Mouse (Mus musculus): ENCODE data around the gene Gm10134. TPM values are rescaled to one million over a fixed set of nuclear protein-coding genes. Genes with fewer than 3 reads are reported as not detected.
A peak's percentile ranks its signal among the peaks of the same experiment; 100 is the strongest.
"Not testable (repeated sequence)": the region's sequence is repeated elsewhere in the genome, so short reads cannot be mapped to it uniquely, and the experiment has no call there.

The Gm10134 gene
- polyA plus RNA-seq (2015; fragmentation: Nextera tagmentation; extraction: Ambion mirVana) = 0.52 and 1.1 TPM in 2 replicates

DNA sequence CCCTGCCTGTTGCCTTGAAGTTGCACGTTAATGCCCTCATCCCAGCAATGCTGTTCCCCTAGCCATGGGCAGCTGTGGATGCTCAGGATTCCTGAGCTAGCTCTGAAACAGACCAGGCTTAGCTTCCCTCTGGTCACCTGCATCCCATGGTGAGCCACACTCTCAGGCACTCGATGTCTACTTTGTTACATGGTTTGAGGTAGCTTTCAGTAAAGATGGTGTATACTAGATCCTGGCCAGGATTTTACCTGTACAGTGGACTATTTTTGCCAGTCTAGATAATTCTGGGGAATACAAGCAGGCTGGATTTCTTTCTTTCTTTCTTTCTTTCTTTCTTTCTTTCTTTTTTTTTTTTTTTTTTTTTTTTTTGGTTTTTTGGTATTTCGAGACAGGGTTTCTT, at the start of gene Gm10134:
Gene Gm10134, plus strand, starts transcription at position 301 of the 400 bp plus-strand sequence.
- no peak within 1 kb of the TSS for H3K4me3 ChIP-seq (replicated peaks)
- H3K9me3 ChIP-seq (replicated peaks) = no peaks in the 10 kb centered on the region
- no peak within 1 kb of the TSS for H3K4me2 ChIP-seq
- ATAC-seq (ENCODE audit: low read depth) (no peak), DNase-seq (no peak)
- no peaks in the 10 kb centered on the region for H3K4me1 ChIP-seq (replicated peaks)
- no peak within 1 kb of the TSS for H3K27ac ChIP-seq
- no peak within 1 kb of the TSS for H3K9ac ChIP-seq
- WGBS (ENCODE audit: insufficient replicate concordance) = 61% methylated on average over 3 of the region's 3 CpGs
- peaks cover 6% of the 10 kb centered on the region for H3K27me3 ChIP-seq
- no peaks in the 10 kb centered on the region for H3K36me3 ChIP-seq

DNA sequence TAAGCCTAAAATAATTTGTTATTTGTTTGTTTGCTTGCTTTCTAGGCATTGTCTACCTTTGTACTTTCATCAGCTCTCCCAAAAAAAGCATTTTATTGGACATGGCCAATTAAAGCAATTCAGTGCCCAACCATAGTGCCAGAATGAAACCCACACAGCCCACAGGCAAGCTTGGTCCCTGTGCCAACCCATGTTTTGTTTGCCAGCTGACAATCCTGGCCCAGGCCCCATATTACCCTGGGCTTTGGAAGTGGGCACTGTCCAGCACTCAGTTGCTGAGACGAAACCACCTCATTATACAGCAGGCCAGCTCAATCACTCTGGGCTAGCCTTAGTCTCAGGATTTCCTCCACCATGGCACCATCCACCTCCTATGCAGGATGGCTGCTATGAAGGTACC, 49.3 kb upstream of the Gm10134 start:
- ATAC-seq (ENCODE audit: low read depth) (no peak), DNase-seq (no peak)
- Histone ChIP-seq H3K9ac (no peak overlapping the region), H3K4me2 (no peak overlapping the region), H3K4me1 (replicated peaks) (no peaks in the 10 kb centered on the region), H3K27me3 (no peaks in the 10 kb centered on the region; the same call in 1 of the 2 replicates), H3K9me3 (replicated peaks) (no peaks in the 10 kb centered on the region), H3K27ac (no peak overlapping the region), H3K4me3 (replicated peaks) (no peak overlapping the region), H3K36me3 (no peaks in the 10 kb centered on the region)
- 67% methylated on average over 1 of the region's 1 CpGs for WGBS (ENCODE audit: insufficient replicate concordance)

DNA sequence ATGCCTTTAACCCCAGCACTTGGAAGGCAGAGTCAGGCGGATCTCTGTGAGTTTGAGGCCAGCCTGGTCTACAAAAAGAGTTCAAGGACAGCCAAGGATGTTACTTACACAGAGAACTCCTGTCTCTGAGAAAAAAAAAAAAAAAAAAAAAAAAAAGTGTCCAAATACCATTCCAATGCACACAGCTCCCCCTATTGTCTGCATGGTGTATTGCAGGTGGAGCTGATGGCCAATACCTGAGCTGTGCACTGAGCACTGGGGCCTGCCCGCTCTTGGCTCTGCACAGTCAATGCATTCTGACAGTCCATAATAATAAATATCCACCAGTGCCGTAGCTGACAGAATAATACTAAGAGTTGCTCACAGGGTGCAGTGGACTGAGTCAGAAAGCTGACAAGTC, 42.0 kb upstream of the Gm10134 start:
- Histone ChIP-seq H3K4me1 (replicated peaks) (peaks cover 16% of the 10 kb centered on the region), H3K4me3 (replicated peaks) (no peak overlapping the region), H3K4me2 (no peak overlapping the region), H3K36me3 (peaks cover 2% of the 10 kb centered on the region), H3K9me3 (replicated peaks) (no peaks in the 10 kb centered on the region), H3K9ac (no peak overlapping the region), H3K27ac (no peak overlapping the region), H3K27me3 (peaks cover 27% of the 10 kb centered on the region)
- WGBS (ENCODE audit: insufficient replicate concordance) = 24% methylated on average over 3 of the region's 3 CpGs
- ATAC-seq (ENCODE audit: low read depth) = no peak
- DNase-seq = peak; percentile 55

DNA sequence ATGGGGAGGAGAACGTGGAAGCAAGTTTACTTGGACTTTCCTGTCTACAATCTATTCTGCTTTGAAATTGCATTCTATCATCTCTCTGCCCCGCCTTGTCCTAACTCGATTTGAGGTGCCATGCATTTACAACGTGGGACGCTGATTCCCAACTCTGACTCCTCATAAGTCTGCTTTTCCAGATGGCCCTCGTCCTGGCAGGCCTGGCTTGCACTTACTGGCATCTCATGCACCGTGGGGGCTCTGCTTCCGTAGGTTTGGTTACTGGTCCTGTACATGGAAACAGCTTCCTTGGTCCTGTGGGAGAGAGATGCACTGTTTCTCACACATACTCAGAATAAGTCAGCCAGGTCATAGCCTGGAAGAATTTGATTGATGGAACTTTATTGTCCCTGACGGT, 41.0 kb upstream of the Gm10134 start:
- H3K27ac ChIP-seq = no peak overlapping the region

DNA sequence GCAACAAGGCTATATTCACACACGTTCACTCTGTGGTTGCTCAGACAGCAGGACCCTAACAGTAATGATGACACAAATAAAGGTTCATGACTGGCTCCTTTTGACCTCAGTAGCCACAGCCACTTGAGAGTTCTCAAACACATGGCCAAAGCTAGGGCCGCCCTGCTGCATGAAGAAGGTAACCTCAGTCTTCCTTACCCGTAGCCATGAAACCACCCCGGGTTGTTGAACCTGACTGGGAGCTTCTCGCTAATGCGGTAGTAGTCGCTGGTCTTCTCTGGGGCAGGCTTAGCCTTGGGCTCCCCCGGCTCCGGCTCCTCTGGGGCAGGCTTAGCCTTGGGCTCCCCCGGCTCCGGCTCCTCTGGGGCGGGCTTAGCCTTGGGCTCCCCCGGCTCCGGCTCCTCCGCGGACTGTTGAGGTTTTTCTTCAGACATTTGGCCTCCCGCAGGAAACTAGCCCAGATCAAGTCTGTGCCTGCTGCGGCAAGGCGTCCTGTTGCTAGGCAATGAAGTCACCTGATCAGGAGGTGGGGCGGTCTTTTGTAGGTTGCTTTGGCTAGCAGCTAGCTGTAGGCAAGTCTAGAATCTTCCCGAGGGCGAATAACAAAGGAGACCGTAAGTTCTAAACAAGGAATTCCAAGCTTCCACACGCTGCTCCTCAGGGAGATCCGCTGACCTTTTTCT, 39.9 kb upstream of the Gm10134 start, which contains the start of gene 1700007K13Rik:
Gene 1700007K13Rik, minus strand, starts transcription at position 497 of the 683 bp plus-strand sequence.
- ATAC-seq (ENCODE audit: low read depth) = peak; percentile 47; the same call in 1 of the 2 replicates
- Histone ChIP-seq H3K4me2 (peak within 1 kb of the TSS; percentile 48), H3K9me3 (replicated peaks) (no peaks in the 10 kb centered on the region), H3K4me1 (replicated peaks) (peaks cover 28% of the 10 kb centered on the region), H3K4me3 (replicated peaks) (peak within 1 kb of the TSS; percentile 18; the same call in 1 of the 2 replicates), H3K27me3 (peaks cover 27% of the 10 kb centered on the region), H3K27ac (no peak within 1 kb of the TSS), H3K9ac (no peak within 1 kb of the TSS), H3K36me3 (peaks cover 23% of the 10 kb centered on the region)
- DNase-seq = no peak
- WGBS (ENCODE audit: insufficient replicate concordance) = 6% methylated on average over 25 of the region's 25 CpGs

More for the DNA sequence above, 41.0 kb upstream of the Gm10134 start:
- ATAC-seq (ENCODE audit: low read depth) (no peak), DNase-seq (no peak)
- H3K9ac ChIP-seq = no peak overlapping the region
- peaks cover 24% of the 10 kb centered on the region for H3K4me1 ChIP-seq (replicated peaks)
- 70% methylated on average over 9 of the region's 9 CpGs for WGBS (ENCODE audit: insufficient replicate concordance)
- H3K9me3 ChIP-seq (replicated peaks) = no peaks in the 10 kb centered on the region
- H3K27me3 ChIP-seq = peaks cover 27% of the 10 kb centered on the region
- no peak overlapping the region for H3K4me3 ChIP-seq (replicated peaks)
- H3K36me3 ChIP-seq = peaks cover 12% of the 10 kb centered on the region
- H3K4me2 ChIP-seq = no peak overlapping the region

DNA sequence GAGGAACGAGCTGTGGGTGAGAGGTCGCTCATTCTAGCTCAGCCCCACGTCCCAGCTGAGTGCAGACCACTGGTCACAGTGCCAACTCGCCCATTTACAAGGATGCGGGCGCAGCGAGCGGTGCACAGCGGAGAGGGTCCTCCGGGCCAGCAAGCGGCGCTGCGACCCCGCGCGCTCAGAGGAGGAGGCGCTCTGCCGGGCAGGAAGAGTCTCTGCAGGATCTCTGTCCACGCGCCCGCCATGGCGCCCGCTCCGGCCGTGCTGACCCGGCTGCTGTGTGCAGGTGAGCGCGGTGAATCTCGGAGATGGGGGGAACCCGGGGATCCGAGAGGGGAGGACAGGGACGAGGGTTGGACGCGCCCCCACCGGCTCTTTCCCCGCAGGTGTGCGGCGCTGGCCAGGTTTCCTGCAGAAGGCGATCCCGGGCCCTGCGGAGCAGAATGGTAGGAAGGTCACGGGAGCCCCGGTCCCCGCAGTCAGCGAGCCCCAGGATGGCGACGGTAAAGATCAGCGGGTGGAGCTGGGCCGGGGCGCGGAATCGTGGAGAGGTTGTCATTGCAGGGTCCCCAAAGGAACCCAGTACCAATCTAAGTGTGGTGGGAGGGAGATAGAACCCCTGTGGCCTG, 37.9 kb upstream of the Gm10134 start, which contains the start of gene Mrps2:
Gene Mrps2, plus strand, starts transcription at position 207 of the 626 bp plus-strand sequence.
- peaks cover 28% of the 10 kb centered on the region for H3K4me1 ChIP-seq (replicated peaks)
- WGBS (ENCODE audit: insufficient replicate concordance) = under 1% methylated on average over 52 of the region's 52 CpGs
- peak within 1 kb of the TSS; percentile 81 for H3K4me3 ChIP-seq (replicated peaks)
- peaks cover 37% of the 10 kb centered on the region for H3K36me3 ChIP-seq
- H3K9ac ChIP-seq = peak within 1 kb of the TSS; percentile 86
- H3K9me3 ChIP-seq (replicated peaks) = no peaks in the 10 kb centered on the region
- DNase-seq = peak; percentile 80
- peak within 1 kb of the TSS; percentile 79 for H3K4me2 ChIP-seq
- 0 out of 2 replicates have a peak within 1 kb of the TSS, but pooled peaks have one; percentile 29 for H3K27ac ChIP-seq
- ATAC-seq (ENCODE audit: low read depth) = peak; percentile 83
- peaks cover 27% of the 10 kb centered on the region for H3K27me3 ChIP-seq

DNA sequence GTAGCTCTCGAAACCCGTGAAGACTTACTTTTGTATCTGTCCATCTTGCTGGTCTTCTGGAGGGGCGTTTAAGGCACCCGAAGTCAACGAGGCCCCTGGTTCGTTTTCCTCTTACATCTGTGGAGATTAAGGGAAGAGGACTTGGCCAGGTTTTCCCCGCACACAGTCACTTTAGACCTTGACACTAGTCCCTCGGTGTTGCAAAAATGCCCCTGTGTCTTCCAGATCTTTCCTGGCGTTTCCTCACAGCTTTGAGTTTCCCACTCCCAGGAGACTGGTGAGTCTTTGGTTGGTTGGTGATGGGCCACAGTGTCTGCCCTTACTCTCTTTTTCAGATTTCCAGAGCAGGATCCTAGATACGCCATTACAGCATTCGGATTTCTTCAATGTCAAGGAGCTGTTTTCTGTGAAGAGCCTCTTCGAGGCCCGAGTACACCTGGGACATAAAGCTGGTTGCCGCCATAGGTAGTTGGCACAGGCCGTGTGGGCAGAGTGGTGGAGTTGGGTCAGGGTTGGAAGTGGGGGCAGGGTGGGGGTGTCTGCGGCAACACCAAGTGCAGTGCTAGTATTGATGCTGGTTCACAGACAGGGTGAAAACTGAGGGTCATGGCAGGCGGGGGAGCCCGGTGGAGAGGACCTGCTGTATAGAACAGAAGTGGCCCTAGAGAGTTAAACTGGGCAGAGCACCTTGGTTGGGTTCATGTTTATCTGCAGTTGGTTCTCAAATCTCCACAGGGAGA, 37.2 kb upstream of the Gm10134 start:
- peaks cover 37% of the 10 kb centered on the region for H3K36me3 ChIP-seq
- no peak for ATAC-seq (ENCODE audit: low read depth)
- peak overlapping the region; percentile 79 for H3K4me2 ChIP-seq
- H3K9ac ChIP-seq = peak overlapping the region; percentile 86
- no peak for DNase-seq
- peak overlapping the region; percentile 81 for H3K4me3 ChIP-seq (replicated peaks)
- 0 out of 2 replicates have a peak overlapping the region, but pooled peaks have one; percentile 29 for H3K27ac ChIP-seq
- no peaks in the 10 kb centered on the region for H3K9me3 ChIP-seq (replicated peaks)
- 46% methylated on average over 18 of the region's 18 CpGs for WGBS (ENCODE audit: insufficient replicate concordance)
- H3K4me1 ChIP-seq (replicated peaks) = peaks cover 28% of the 10 kb centered on the region
- H3K27me3 ChIP-seq = peaks cover 27% of the 10 kb centered on the region

DNA sequence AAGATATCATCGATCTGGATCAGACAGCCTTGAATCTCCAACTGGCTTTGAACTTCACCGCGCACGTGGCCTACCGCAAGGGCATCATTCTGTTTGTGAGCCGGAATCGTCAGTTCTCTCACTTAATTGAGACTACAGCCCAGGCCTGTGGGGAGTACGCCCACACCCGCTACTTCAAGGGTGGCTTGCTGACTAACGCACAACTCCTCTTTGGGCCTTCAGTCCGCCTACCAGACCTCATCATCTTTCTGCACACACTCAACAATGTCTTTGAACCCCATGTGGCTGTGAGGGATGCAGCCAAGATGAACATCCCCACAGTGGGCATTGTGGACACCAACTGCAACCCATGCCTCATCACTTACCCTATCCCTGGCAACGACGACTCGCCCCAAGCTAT, 36.4 kb upstream of the Gm10134 start:
- peaks cover 28% of the 10 kb centered on the region for H3K4me1 ChIP-seq (replicated peaks)
- H3K36me3 ChIP-seq = peaks cover 37% of the 10 kb centered on the region
- WGBS (ENCODE audit: insufficient replicate concordance) = 83% methylated on average over 14 of the region's 14 CpGs
- DNase-seq (no peak), ATAC-seq (ENCODE audit: low read depth) (no peak)
- no peak overlapping the region for H3K27ac ChIP-seq
- peaks cover 23% of the 10 kb centered on the region for H3K27me3 ChIP-seq
- H3K4me2 ChIP-seq = no peak overlapping the region
- no peak overlapping the region for H3K4me3 ChIP-seq (replicated peaks)
- no peak overlapping the region for H3K9ac ChIP-seq
- no peaks in the 10 kb centered on the region for H3K9me3 ChIP-seq (replicated peaks)

DNA sequence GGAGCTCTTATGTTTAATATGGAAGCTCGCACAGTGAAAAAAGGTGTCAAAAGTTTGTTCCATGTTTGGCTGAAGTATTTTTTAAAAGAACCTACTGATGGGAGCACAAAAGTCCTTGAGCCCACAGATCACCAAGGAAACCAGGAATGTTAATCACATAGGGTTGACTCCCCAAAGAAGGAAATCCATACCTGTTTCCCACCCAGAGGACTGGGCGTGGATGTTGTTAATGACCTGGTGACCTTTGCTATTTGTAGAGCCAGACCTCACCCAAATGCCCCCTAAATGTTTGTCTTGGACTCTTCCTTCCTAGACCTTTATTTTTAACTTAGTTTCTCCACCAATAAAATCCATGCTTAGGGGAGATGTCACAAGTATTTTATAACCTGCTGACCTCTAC, 35.3 kb upstream of the Gm10134 start:
- H3K4me1 ChIP-seq (replicated peaks) = peaks cover 28% of the 10 kb centered on the region
- DNase-seq (no peak), ATAC-seq (ENCODE audit: low read depth) (no peak)
- H3K9ac ChIP-seq = no peak overlapping the region
- no peak overlapping the region for H3K4me2 ChIP-seq
- no peak overlapping the region for H3K27ac ChIP-seq
- H3K4me3 ChIP-seq (replicated peaks) = no peak overlapping the region
- no peaks in the 10 kb centered on the region for H3K9me3 ChIP-seq (replicated peaks)
- peaks cover 37% of the 10 kb centered on the region for H3K36me3 ChIP-seq
- peaks cover 11% of the 10 kb centered on the region for H3K27me3 ChIP-seq
- 72% methylated on average over 2 of the region's 2 CpGs for WGBS (ENCODE audit: insufficient replicate concordance)

DNA sequence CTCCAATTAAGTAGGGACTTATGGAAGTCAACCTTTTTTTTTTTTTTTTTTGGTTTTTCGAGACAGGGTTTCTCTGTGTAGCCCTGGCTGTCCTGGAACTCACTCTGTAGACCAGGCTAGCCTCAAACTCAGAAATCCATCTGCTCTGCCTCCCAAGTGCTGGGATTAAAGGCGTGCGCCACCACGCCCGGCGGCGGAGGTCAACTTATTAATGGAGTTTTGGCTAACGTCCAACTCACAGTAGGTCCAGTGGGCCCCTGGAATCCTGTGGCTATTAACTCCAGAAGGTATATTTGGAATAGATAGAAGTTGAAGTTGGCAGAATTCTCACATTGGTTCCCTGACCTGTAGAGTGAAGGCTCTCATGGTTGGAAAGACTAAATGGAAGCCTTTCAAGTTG, 33.9 kb upstream of the Gm10134 start:
- H3K4me2 ChIP-seq; H3K27me3 ChIP-seq; DNase-seq; H3K9me3 ChIP-seq (replicated peaks); H3K4me3 ChIP-seq (replicated peaks); H3K27ac ChIP-seq; ATAC-seq (ENCODE audit: low read depth); H3K9ac ChIP-seq: not testable (repeated sequence)
- 86% methylated on average over 8 of the region's 8 CpGs for WGBS (ENCODE audit: insufficient replicate concordance)
- Histone ChIP-seq H3K36me3 (peaks cover 37% of the 10 kb centered on the region), H3K4me1 (replicated peaks) (peaks cover 20% of the 10 kb centered on the region)

DNA sequence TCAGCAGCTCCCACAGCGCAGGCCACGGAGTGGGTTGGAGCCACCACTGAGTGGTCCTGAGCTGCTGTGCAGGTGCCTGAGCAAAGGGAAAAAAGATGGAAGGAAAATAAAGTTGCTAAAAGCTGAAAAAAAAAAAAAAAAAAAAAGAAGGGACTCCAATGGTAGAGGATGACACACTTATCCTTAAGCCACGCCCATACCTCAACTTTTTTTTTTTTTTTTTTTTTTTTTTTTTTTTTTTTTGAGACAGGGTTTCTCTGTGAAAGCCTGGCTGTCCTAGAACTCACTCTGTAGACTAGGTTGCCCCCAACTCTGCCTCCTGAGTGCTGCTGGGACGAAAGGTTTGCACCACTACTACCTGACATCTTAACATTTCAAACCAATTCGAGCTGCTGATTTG, 27.9 kb upstream of the Gm10134 start:
- not testable (repeated sequence) for H3K36me3 ChIP-seq; H3K9me3 ChIP-seq (replicated peaks)
- WGBS (ENCODE audit: insufficient replicate concordance) = 73% methylated on average over 5 of the region's 5 CpGs

More for the DNA sequence above, 27.9 kb upstream of the Gm10134 start:
- not testable (repeated sequence) for H3K4me1 ChIP-seq (replicated peaks); H3K9ac ChIP-seq; H3K4me2 ChIP-seq; H3K4me3 ChIP-seq (replicated peaks); H3K27me3 ChIP-seq; DNase-seq; ATAC-seq (ENCODE audit: low read depth); H3K27ac ChIP-seq

All from liver, embryonic 13.5 days (tissue).